Mouse (Mus musculus): ENCODE data around the gene Procr. TPM values are rescaled to one million over a fixed set of nuclear protein-coding genes. Genes with fewer than 3 reads are reported as not detected.
A peak's percentile ranks its signal among the peaks of the same experiment; 100 is the strongest.

Gene Procr
- 22.8 and 23.0 TPM in 2 replicates for polyA plus RNA-seq (2014; fragmentation: Nextera tagmentation; extraction: Ambion mirVana)

DNA sequence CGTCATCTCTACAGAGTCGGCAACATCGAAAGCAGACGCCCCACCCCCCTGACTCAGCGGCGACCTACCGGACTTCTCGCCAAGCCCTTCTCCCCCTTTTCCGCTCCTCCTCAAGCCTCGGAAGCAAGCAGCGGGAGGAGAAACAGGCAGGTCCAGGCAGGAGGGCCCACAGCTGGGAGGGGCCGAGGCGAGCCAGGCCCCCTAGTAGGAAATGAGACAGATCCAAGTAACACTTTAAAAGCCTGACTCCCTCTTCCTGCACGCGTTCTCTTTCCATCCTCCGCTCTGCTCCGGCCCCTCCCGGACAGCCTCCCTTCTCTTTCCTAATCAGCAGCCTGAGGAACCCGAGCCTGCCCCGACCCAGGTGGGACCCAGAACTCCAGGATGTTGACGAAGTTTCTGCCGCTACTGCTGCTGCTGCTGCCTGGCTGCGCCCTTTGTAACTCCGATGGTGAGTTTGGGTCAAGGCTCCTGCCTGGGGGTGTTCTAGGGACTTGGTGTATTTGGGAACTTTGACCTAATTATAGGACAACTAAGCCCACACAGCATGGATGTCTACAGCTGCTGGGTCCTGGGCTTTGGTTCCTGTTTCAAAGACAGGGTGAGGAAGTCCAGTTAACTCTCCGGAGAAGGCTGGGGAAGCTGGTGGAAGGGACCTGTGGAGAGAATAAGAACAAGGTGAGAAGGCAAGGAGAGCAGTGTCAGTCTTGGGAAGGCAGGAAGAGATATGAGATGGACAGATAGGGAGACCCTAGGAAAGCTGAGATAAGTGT lies at the start of gene Procr:
Gene Procr, plus strand, starts transcription at position 104 of the 773 bp plus-strand sequence.
- DNase-seq (ENCODE audit: low spot score) = peak; percentile 67
- peak; percentile 62; the same call in 1 of the 2 replicates for ATAC-seq (replicated peaks; ENCODE audit: low FRiP score, low TSS enrichment, low read depth)
- peak within 1 kb of the TSS; percentile 56 for H3K4me2 ChIP-seq (ENCODE audit: low read length)
- H3K36me3 ChIP-seq (ENCODE audit: control insufficient read depth, insufficient read depth, low read length) = no peaks in the 10 kb centered on the region
- H3K27me3 ChIP-seq (replicated peaks; ENCODE audit: control insufficient read depth, insufficient read depth, low read length) = no peaks in the 10 kb centered on the region
- peak within 1 kb of the TSS; percentile 39 for H3K9ac ChIP-seq (ENCODE audit: low read length)
- no peaks in the 10 kb centered on the region for H3K4me1 ChIP-seq (replicated peaks; ENCODE audit: control insufficient read depth, insufficient read depth, low read length)
- H3K4me3 ChIP-seq (ENCODE audit: low read depth, low read length) = peak within 1 kb of the TSS; percentile 41
- H3K27ac ChIP-seq (ENCODE audit: low read depth) = no peak within 1 kb of the TSS
- 2% methylated on average over 25 of the region's 25 CpGs for WGBS
- no peaks in the 10 kb centered on the region for H3K9me3 ChIP-seq (ENCODE audit: control insufficient read depth, low read length)

DNA sequence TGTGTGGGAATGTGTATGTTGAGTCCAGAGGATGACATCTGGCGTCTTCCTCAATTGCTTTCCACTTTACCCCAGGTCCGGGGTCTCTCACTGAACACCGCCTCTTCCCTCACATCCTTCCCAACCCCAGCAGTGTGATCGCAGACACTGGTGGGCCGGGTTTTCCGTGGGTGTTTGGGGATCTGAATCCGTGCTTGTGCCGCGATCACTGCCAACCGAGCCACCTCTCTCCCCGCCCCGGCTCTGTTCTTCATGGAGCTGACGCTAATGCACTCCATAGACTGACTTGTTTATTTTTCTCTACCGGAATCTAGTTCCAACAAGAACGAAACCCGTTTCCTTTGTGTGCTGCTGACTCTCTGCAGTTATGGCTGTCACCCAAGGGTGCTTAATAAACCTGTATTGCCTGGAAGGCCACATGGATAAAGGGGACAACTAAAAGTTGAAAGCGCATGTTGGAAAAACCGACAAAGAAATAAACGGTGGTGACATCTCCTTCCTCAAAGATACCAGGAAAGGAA lies 49.5 kb upstream of the Procr start:
- Histone ChIP-seq H3K27me3 (replicated peaks; ENCODE audit: control insufficient read depth, insufficient read depth, low read length) (no peaks in the 10 kb centered on the region), H3K9me3 (ENCODE audit: control insufficient read depth, low read length) (no peaks in the 10 kb centered on the region), H3K36me3 (ENCODE audit: control insufficient read depth, insufficient read depth, low read length) (peaks cover 14% of the 10 kb centered on the region; the same call in 1 of the 2 replicates), H3K9ac (ENCODE audit: low read length) (no peak overlapping the region), H3K27ac (ENCODE audit: low read depth) (no peak overlapping the region), H3K4me3 (ENCODE audit: low read depth, low read length) (no peak overlapping the region), H3K4me2 (ENCODE audit: low read length) (no peak overlapping the region), H3K4me1 (replicated peaks; ENCODE audit: control insufficient read depth, insufficient read depth, low read length) (no peaks in the 10 kb centered on the region)
- WGBS = 79% methylated on average over 19 of the region's 19 CpGs
- no peak for DNase-seq (ENCODE audit: low spot score)
- ATAC-seq (replicated peaks; ENCODE audit: low FRiP score, low TSS enrichment, low read depth) = no peak

DNA sequence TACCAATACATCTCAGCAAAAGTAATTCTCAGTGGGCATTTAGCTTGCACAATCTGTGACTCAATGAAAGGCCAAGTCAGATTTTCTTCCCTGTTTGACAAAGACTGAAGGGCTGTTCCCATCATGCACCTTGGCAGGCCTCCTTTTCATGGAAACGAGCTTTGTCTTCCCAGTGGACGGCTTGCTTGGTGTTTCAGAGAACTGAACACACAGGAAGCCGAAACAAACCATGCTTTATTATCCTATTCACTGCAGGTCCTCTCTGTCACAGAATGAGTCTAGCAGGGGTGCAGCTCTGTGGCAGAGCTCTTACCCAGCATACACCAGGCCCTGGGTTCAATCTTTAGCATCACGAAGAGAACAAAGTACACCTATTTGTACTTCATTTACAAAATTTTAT lies 47.3 kb upstream of the Procr start:
- 67% methylated on average over 4 of the region's 4 CpGs for WGBS
- H3K4me2 ChIP-seq (ENCODE audit: low read length) = no peak overlapping the region

GRCm38 (mm10) chr2:155707251-155707650 lies 43.7 kb upstream of the Procr start:
- ATAC-seq (replicated peaks; ENCODE audit: low FRiP score, low TSS enrichment, low read depth) (no peak), DNase-seq (ENCODE audit: low spot score) (no peak)
- Histone ChIP-seq H3K4me1 (replicated peaks; ENCODE audit: control insufficient read depth, insufficient read depth, low read length) (no peaks in the 10 kb centered on the region), H3K27ac (ENCODE audit: low read depth) (no peak overlapping the region), H3K27me3 (replicated peaks; ENCODE audit: control insufficient read depth, insufficient read depth, low read length) (no peaks in the 10 kb centered on the region), H3K9me3 (ENCODE audit: control insufficient read depth, low read length) (no peaks in the 10 kb centered on the region), H3K4me2 (ENCODE audit: low read length) (no peak overlapping the region), H3K4me3 (ENCODE audit: low read depth, low read length) (no peak overlapping the region), H3K36me3 (ENCODE audit: control insufficient read depth, insufficient read depth, low read length) (peaks cover 38% of the 10 kb centered on the region), H3K9ac (ENCODE audit: low read length) (no peak overlapping the region)
- WGBS = 77% methylated on average over 4 of the region's 4 CpGs

More for the DNA sequence above, 47.3 kb upstream of the Procr start:
- Histone ChIP-seq H3K9me3 (ENCODE audit: control insufficient read depth, low read length) (no peaks in the 10 kb centered on the region), H3K4me1 (replicated peaks; ENCODE audit: control insufficient read depth, insufficient read depth, low read length) (no peaks in the 10 kb centered on the region), H3K36me3 (ENCODE audit: control insufficient read depth, insufficient read depth, low read length) (peaks cover 23% of the 10 kb centered on the region; the same call in 1 of the 2 replicates), H3K27me3 (replicated peaks; ENCODE audit: control insufficient read depth, insufficient read depth, low read length) (no peaks in the 10 kb centered on the region), H3K27ac (ENCODE audit: low read depth) (no peak overlapping the region), H3K4me3 (ENCODE audit: low read depth, low read length) (no peak overlapping the region), H3K9ac (ENCODE audit: low read length) (no peak overlapping the region)
- no peak for DNase-seq (ENCODE audit: low spot score)
- no peak for ATAC-seq (replicated peaks; ENCODE audit: low FRiP score, low TSS enrichment, low read depth)

DNA sequence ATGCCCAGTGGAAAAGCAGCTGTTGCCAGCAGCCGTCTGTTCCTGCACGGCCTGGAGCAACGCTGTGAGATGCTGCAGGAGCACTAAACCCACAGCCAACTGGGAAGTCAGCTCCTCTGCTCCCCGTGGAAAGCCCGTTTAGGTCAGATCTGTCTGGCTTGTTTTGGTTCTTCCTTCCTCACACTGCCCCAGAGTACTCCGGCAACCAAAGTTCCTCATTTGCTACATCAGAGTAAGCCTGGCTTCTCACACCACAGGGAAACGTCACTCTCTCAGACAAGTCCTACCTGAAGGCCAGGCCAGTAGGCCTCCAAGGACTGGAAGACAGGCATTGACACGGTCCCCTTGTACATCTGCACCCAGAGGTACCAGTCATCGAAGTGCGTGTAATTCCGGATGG lies 40.4 kb upstream of the Procr start:
- no peak overlapping the region for H3K27ac ChIP-seq (ENCODE audit: low read depth)
- H3K4me1 ChIP-seq (replicated peaks; ENCODE audit: control insufficient read depth, insufficient read depth, low read length) = no peaks in the 10 kb centered on the region
- peaks cover 40% of the 10 kb centered on the region for H3K36me3 ChIP-seq (ENCODE audit: control insufficient read depth, insufficient read depth, low read length)
- H3K27me3 ChIP-seq (replicated peaks; ENCODE audit: control insufficient read depth, insufficient read depth, low read length) = no peaks in the 10 kb centered on the region
- H3K9ac ChIP-seq (ENCODE audit: low read length) = no peak overlapping the region
- H3K4me2 ChIP-seq (ENCODE audit: low read length) = no peak overlapping the region
- ATAC-seq (replicated peaks; ENCODE audit: low FRiP score, low TSS enrichment, low read depth) (no peak), DNase-seq (ENCODE audit: low spot score) (no peak)
- H3K4me3 ChIP-seq (ENCODE audit: low read depth, low read length) = no peak overlapping the region
- 86% methylated on average over 11 of the region's 11 CpGs for WGBS
- no peaks in the 10 kb centered on the region for H3K9me3 ChIP-seq (ENCODE audit: control insufficient read depth, low read length)

DNA sequence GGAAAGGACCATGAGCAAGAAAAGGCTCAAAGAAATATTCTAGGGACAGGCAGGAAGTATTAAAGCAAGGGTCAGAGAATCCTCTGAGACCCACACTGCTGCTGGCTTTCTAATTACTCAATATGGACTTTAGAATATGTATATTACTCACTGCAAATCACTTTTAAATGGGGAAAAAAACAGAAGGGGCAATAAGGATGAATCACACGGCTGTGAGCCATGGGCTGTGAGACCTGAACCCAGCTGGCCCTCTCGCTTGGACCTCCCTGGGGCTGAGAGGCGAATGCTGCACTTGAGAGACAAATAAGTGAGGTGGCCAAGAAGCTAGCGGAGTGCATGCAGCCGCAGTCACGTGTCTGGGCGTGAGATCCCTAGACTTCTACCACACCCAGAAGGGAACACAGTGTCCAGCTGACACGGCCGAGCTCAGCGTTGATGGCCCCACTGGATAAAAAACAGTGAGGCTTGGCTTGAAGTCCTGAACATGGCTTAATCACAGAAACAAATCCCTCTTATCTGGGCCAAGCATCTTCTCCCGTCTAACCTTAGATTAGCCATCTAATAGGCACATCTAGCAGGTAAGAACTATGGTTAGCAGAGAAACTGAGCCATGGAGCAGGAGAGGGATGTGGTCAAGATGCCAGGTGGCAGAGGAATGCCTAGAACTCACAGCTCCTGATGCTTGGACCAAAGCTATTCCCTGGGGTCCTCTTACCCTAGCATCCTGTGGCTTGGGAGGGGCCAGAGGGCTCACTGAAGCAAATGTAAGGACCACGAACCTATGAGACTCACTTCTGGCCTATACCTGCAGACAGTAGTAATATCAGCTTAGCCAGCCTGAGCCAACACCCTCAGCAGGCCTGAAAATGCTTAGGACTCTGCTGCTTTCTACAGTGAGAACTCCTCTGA lies 33.6 kb upstream of the Procr start:
- no peak overlapping the region for H3K4me2 ChIP-seq (ENCODE audit: low read length)
- DNase-seq (ENCODE audit: low spot score) (no peak), ATAC-seq (replicated peaks; ENCODE audit: low FRiP score, low TSS enrichment, low read depth) (no peak)
- H3K4me1 ChIP-seq (replicated peaks; ENCODE audit: control insufficient read depth, insufficient read depth, low read length) = no peaks in the 10 kb centered on the region
- H3K27me3 ChIP-seq (replicated peaks; ENCODE audit: control insufficient read depth, insufficient read depth, low read length) = no peaks in the 10 kb centered on the region
- H3K9me3 ChIP-seq (ENCODE audit: control insufficient read depth, low read length) = no peaks in the 10 kb centered on the region
- peaks cover 22% of the 10 kb centered on the region for H3K36me3 ChIP-seq (ENCODE audit: control insufficient read depth, insufficient read depth, low read length)
- 87% methylated on average over 12 of the region's 12 CpGs for WGBS
- no peak overlapping the region for H3K4me3 ChIP-seq (ENCODE audit: low read depth, low read length)
- no peak overlapping the region for H3K9ac ChIP-seq (ENCODE audit: low read length)
- H3K27ac ChIP-seq (ENCODE audit: low read depth) = no peak overlapping the region

- 82% methylated on average over 5 of the region's 5 CpGs for WGBS
- no peaks in the 10 kb centered on the region for H3K9me3 ChIP-seq (ENCODE audit: control insufficient read depth, low read length)
- no peaks in the 10 kb centered on the region for H3K27me3 ChIP-seq (replicated peaks; ENCODE audit: control insufficient read depth, insufficient read depth, low read length)
- no peak overlapping the region for H3K4me2 ChIP-seq (ENCODE audit: low read length)
- DNase-seq (ENCODE audit: low spot score) = no peak
- H3K36me3 ChIP-seq (ENCODE audit: control insufficient read depth, insufficient read depth, low read length) = peaks cover 11% of the 10 kb centered on the region; the same call in 1 of the 2 replicates
- H3K4me1 ChIP-seq (replicated peaks; ENCODE audit: control insufficient read depth, insufficient read depth, low read length) = no peaks in the 10 kb centered on the region
- no peak overlapping the region for H3K4me3 ChIP-seq (ENCODE audit: low read depth, low read length)
- H3K9ac ChIP-seq (ENCODE audit: low read length) = no peak overlapping the region
- no peak overlapping the region for H3K27ac ChIP-seq (ENCODE audit: low read depth)
- no peak for ATAC-seq (replicated peaks; ENCODE audit: low FRiP score, low TSS enrichment, low read depth)
Measured at GRCm38 (mm10) chr2:155720585-155720984, 30.3 kb upstream of the Procr start.

- DNase-seq (ENCODE audit: low spot score) = no peak
Measured at GRCm38 (mm10) chr2:155724036-155724435, 26.9 kb upstream of the Procr start.

More at GRCm38 (mm10) chr2:155724036-155724435, 26.9 kb upstream of the Procr start:
- Histone ChIP-seq H3K36me3 (ENCODE audit: control insufficient read depth, insufficient read depth, low read length) (0 out of 2 replicates have a peak, but pooled peaks cover 3% of the 10 kb centered on the region), H3K4me1 (replicated peaks; ENCODE audit: control insufficient read depth, insufficient read depth, low read length) (no peaks in the 10 kb centered on the region; the same call in 1 of the 2 replicates), H3K9me3 (ENCODE audit: control insufficient read depth, low read length) (no peaks in the 10 kb centered on the region), H3K9ac (ENCODE audit: low read length) (no peak overlapping the region), H3K4me3 (ENCODE audit: low read depth, low read length) (no peak overlapping the region), H3K27me3 (replicated peaks; ENCODE audit: control insufficient read depth, insufficient read depth, low read length) (no peaks in the 10 kb centered on the region), H3K4me2 (ENCODE audit: low read length) (no peak overlapping the region), H3K27ac (ENCODE audit: low read depth) (no peak overlapping the region)
- no peak for ATAC-seq (replicated peaks; ENCODE audit: low FRiP score, low TSS enrichment, low read depth)
- 55% methylated on average over 5 of the region's 5 CpGs for WGBS

Data from intestine, embryonic 14.5 days (tissue).